Mouse (Mus musculus) forebrain, embryonic 13.5 days (tissue): Measurements from ENCODE around the gene Vamp2. TPM values are rescaled to one million over a fixed set of nuclear protein-coding genes. Genes with fewer than 3 reads are reported as not detected.

Source experiments
- ATAC-seq: fragments of 200-750 bp; cut with Nextera tagmentation; 2 replicates; pipeline ENCODE4 v1.8.0; 2017
- H3K27ac ChIP-seq: fragments of 300-500 bp; sonication (generic); 2 replicates; pipeline ENCODE4 v1.5.1; 2015; ENCODE audit warnings: inconsistent platforms, mild to moderate bottlenecking, moderate library complexity
- H3K27me3 ChIP-seq: fragments of 300-500 bp; sonication (generic); 2 replicates; pipeline ENCODE4 v1.6.1; 2015; ENCODE audit warnings: mild to moderate bottlenecking, inconsistent platforms
- H3K36me3 ChIP-seq: fragments of 300-500 bp; sonication (generic); 2 replicates; pipeline ENCODE4 v1.6.1; 2015; ENCODE audit warnings: mild to moderate bottlenecking, inconsistent platforms; ENCODE audit not compliant: poor library complexity, severe bottlenecking
- H3K4me1 ChIP-seq: fragments of 300-500 bp; sonication (generic); 2 replicates; pipeline ENCODE4 v1.6.1; 2015; ENCODE audit warnings: inconsistent platforms
- H3K4me2 ChIP-seq: fragments of 300-500 bp; sonication (generic); 2 replicates; pipeline ENCODE4 v1.6.1; 2015; ENCODE audit warnings: inconsistent platforms, mild to moderate bottlenecking, moderate library complexity
- H3K4me3 ChIP-seq: fragments of 300-500 bp; sonication (generic); 2 replicates; pipeline ENCODE4 v1.5.1; 2015; ENCODE audit warnings: mild to moderate bottlenecking, inconsistent platforms
- H3K9ac ChIP-seq: fragments of 300-500 bp; sonication (generic); 2 replicates; pipeline ENCODE4 v1.6.1; 2015; ENCODE audit warnings: mild to moderate bottlenecking, inconsistent platforms
- H3K9me3 ChIP-seq: fragments of 300-500 bp; sonication (generic); replicated peaks from 2 replicates; pipeline ENCODE4 v1.6.1; 2016; ENCODE audit warnings: inconsistent platforms
- WGBS: fragments of 180-500 bp; shearing (Covaris S2); methylation state at CpG from one replicate; pipeline ENCODE4 v1.1.7; 2015; 5-methylcytosine and 5-hydroxymethylcytosine counted together
- polyA plus RNA-seq: library from polyadenylated mRNA; unstranded; fragments of >200 nt; fragmentation: Nextera tagmentation; extraction: Ambion mirVana; gene quantifications from 2 replicates; pipeline ENCODE4 v1.2.1, GENCODE M21; 2015

The Vamp2 gene
- polyA plus RNA-seq, 1 experiment from 2014 or later = 110 TPM

DNA sequence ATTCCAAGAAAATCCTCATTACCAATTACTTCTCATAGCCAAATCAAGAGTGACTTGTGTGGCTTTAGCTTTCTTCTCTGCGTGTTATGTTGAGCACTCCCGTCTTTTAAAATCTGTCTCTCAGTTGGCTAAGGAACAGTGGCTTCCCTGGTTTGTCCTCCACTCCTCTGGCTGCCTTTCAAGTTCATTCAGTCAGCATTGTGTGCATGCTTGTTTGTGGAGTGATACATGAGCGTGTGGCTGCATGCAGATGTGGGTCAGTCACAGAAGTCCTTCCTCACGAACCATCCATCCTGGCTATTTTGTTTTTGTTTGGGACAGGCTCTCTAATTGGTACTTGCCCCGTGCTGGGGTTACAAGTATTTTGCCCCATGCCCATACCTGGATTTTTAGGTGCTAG is 11.7 kb upstream of the Vamp2 start:
- Histone ChIP-seq H3K9me3 (no peaks in the 10 kb centered on the region), H3K27ac (no peak overlapping the region), H3K9ac (no peak overlapping the region; the same call in 1 of the 2 replicates), H3K36me3 (no peaks in the 10 kb centered on the region), H3K4me2 (no peak overlapping the region), H3K27me3 (no peaks in the 10 kb centered on the region), H3K4me3 (no peak overlapping the region), H3K4me1 (peaks cover 23% of the 10 kb centered on the region)
- no peak for ATAC-seq
- WGBS = 65% methylated on average over 5 of the region's 5 CpGs

- Histone ChIP-seq H3K9me3 (no peaks in the 10 kb centered on the region), H3K4me3 (no peak overlapping the region), H3K9ac (no peak overlapping the region), H3K36me3 (no peaks in the 10 kb centered on the region), H3K4me2 (no peak overlapping the region), H3K4me1 (peaks cover 15% of the 10 kb centered on the region), H3K27me3 (no peaks in the 10 kb centered on the region), H3K27ac (no peak overlapping the region)
- no peak for ATAC-seq
- WGBS = 84% methylated on average over 9 of the region's 9 CpGs
These were observed 11.0 kb upstream of the Vamp2 start for GRCm38 (mm10) chr11:69077316-69077715.

- no peak for ATAC-seq
These were observed 10.2 kb upstream of the Vamp2 start for GRCm38 (mm10) chr11:69078041-69078440.

GRCm38 (mm10) chr11:69078805-69079438 is 9.4 kb upstream of the Vamp2 start:
- no peak overlapping the region for H3K4me3 ChIP-seq
- ATAC-seq = no peak
- H3K36me3 ChIP-seq = no peaks in the 10 kb centered on the region
- H3K27me3 ChIP-seq = no peaks in the 10 kb centered on the region
- no peak overlapping the region for H3K9ac ChIP-seq
- 83% methylated on average over 5 of the region's 5 CpGs for WGBS
- no peak overlapping the region for H3K27ac ChIP-seq
- H3K4me2 ChIP-seq = no peak overlapping the region
- H3K9me3 ChIP-seq = no peaks in the 10 kb centered on the region
- H3K4me1 ChIP-seq = peaks cover 7% of the 10 kb centered on the region

More at GRCm38 (mm10) chr11:69078041-69078440, 10.2 kb upstream of the Vamp2 start:
- H3K4me2 ChIP-seq = no peak overlapping the region
- no peaks in the 10 kb centered on the region for H3K27me3 ChIP-seq
- peaks cover 12% of the 10 kb centered on the region for H3K4me1 ChIP-seq
- WGBS = 86% methylated on average over 6 of the region's 6 CpGs
- H3K36me3 ChIP-seq = no peaks in the 10 kb centered on the region
- no peak overlapping the region for H3K9ac ChIP-seq
- no peak overlapping the region for H3K27ac ChIP-seq
- H3K4me3 ChIP-seq = no peak overlapping the region
- no peaks in the 10 kb centered on the region for H3K9me3 ChIP-seq

DNA sequence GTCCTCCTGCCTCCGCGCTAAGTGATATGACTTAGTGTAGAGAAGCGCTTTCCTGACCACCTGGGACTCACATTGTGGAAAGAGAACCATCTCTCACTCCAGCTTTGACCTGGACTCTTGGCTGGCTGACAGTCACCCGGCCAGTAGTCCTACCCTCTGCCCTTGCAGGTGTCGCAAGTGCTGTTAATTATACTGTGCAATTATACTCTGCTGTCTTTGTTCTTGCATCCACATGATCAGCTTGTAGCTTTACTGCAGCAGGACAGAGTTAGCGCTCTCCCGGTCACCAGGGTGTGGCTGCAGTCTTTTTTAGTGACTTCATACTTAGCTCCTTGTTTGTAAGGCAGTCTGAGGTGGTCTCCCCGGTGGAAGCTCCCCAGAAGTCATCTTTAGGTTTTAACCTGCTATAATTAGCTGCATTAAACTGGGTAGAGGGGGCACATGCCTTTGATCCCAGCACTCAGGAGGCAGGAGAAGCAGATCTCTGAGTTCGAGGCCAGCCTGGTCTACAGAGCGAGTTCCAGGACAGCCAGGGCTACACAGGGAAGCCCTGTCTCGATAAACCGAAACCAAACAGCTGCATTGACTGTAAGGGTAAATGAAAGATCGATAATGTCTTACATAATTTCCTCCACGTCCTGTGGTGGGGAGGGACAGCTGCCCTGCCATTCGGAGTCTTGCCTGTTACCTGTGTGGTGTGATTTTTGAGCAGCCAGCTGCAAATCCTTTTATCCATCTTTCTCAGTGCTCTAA is 8.0 kb upstream of the Vamp2 start:
- H3K9me3 ChIP-seq = no peaks in the 10 kb centered on the region
- no peaks in the 10 kb centered on the region for H3K27me3 ChIP-seq
- no peak for ATAC-seq
- 82% methylated on average over 15 of the region's 15 CpGs for WGBS
- no peaks in the 10 kb centered on the region for H3K36me3 ChIP-seq
- no peaks in the 10 kb centered on the region for H3K4me1 ChIP-seq
- no peak overlapping the region for H3K9ac ChIP-seq
- H3K4me3 ChIP-seq = no peak overlapping the region
- H3K4me2 ChIP-seq = no peak overlapping the region
- no peak overlapping the region for H3K27ac ChIP-seq

GRCm38 (mm10) chr11:69080855-69081222 is 7.5 kb upstream of the Vamp2 start:
- Histone ChIP-seq H3K4me1 (no peaks in the 10 kb centered on the region), H3K9me3 (no peaks in the 10 kb centered on the region), H3K4me3 (no peak overlapping the region), H3K4me2 (no peak overlapping the region), H3K36me3 (no peaks in the 10 kb centered on the region), H3K27me3 (no peaks in the 10 kb centered on the region), H3K9ac (no peak overlapping the region), H3K27ac (no peak overlapping the region)
- WGBS = 90% methylated on average over 8 of the region's 8 CpGs
- no peak for ATAC-seq

- Histone ChIP-seq H3K9me3 (no peaks in the 10 kb centered on the region), H3K36me3 (no peaks in the 10 kb centered on the region), H3K27me3 (no peaks in the 10 kb centered on the region), H3K27ac (no peak overlapping the region), H3K4me3 (no peak overlapping the region), H3K9ac (no peak overlapping the region), H3K4me2 (no peak overlapping the region), H3K4me1 (no peaks in the 10 kb centered on the region)
- 88% methylated on average over 7 of the region's 7 CpGs for WGBS
- ATAC-seq = no peak
These were observed 6.7 kb upstream of the Vamp2 start for GRCm38 (mm10) chr11:69081613-69082012.

DNA sequence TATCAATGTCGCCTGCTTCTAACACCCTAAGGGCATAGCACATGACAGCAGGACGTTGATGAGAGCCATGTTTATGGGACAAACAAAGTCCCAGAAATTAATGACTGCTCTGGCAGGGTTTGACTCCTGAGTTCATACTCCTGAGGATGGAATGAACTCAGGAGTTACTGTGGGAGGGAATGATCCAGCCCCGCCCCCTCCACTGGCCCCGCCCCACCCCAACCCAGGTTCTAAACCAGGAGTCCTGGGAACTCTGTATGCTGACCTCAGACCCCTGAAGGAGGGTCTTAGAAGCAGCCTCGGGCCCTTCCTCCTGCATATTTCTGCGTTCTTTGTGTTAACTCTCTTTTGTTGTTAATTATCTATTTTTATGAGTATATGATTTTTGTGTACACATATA is 2.7 kb upstream of the Vamp2 start:
- H3K36me3 ChIP-seq = peaks cover 10% of the 10 kb centered on the region
- H3K4me3 ChIP-seq = no peak overlapping the region
- H3K4me1 ChIP-seq = peaks cover 23% of the 10 kb centered on the region
- H3K9ac ChIP-seq = no peak overlapping the region
- no peaks in the 10 kb centered on the region for H3K9me3 ChIP-seq
- WGBS = 70% methylated on average over 6 of the region's 6 CpGs
- no peak overlapping the region for H3K4me2 ChIP-seq
- no peak overlapping the region for H3K27ac ChIP-seq
- H3K27me3 ChIP-seq = no peaks in the 10 kb centered on the region
- no peak for ATAC-seq

GRCm38 (mm10) chr11:69086390-69086789 is 1.9 kb upstream of the Vamp2 start:
- Histone ChIP-seq H3K27ac (no peak overlapping the region), H3K27me3 (no peaks in the 10 kb centered on the region), H3K4me3 (no peak overlapping the region), H3K4me2 (no peak overlapping the region), H3K9ac (no peak overlapping the region), H3K4me1 (peaks cover 27% of the 10 kb centered on the region), H3K36me3 (peaks cover 16% of the 10 kb centered on the region), H3K9me3 (no peaks in the 10 kb centered on the region)
- ATAC-seq = no peak
- 74% methylated on average over 6 of the region's 6 CpGs for WGBS

- peak overlapping the region; percentile 16; the same call in 1 of the 2 replicates for H3K9ac ChIP-seq
- no peak overlapping the region for H3K4me2 ChIP-seq
- H3K4me1 ChIP-seq = peaks cover 27% of the 10 kb centered on the region
- H3K4me3 ChIP-seq = no peak overlapping the region
- no peaks in the 10 kb centered on the region for H3K9me3 ChIP-seq
- ATAC-seq = no peak
- WGBS = 37% methylated on average over 4 of the region's 4 CpGs
- H3K36me3 ChIP-seq = peaks cover 20% of the 10 kb centered on the region
- no peak overlapping the region for H3K27ac ChIP-seq
- no peaks in the 10 kb centered on the region for H3K27me3 ChIP-seq
These were observed 1.2 kb upstream of the Vamp2 start for GRCm38 (mm10) chr11:69087082-69087481.

- no peak for ATAC-seq
- WGBS = 73% methylated on average over 2 of the region's 2 CpGs
- Histone ChIP-seq H3K9me3 (no peaks in the 10 kb centered on the region), H3K4me3 (peak overlapping the region; percentile 99; the same call in 1 of the 2 replicates), H3K4me2 (no peak overlapping the region; the same call in 1 of the 2 replicates), H3K27ac (peak overlapping the region; percentile 95), H3K36me3 (peaks cover 23% of the 10 kb centered on the region), H3K27me3 (no peaks in the 10 kb centered on the region), H3K4me1 (peaks cover 27% of the 10 kb centered on the region), H3K9ac (no peak overlapping the region; the same call in 1 of the 2 replicates)
These were observed 693 bp upstream of the Vamp2 start for GRCm38 (mm10) chr11:69087597-69087996.

DNA sequence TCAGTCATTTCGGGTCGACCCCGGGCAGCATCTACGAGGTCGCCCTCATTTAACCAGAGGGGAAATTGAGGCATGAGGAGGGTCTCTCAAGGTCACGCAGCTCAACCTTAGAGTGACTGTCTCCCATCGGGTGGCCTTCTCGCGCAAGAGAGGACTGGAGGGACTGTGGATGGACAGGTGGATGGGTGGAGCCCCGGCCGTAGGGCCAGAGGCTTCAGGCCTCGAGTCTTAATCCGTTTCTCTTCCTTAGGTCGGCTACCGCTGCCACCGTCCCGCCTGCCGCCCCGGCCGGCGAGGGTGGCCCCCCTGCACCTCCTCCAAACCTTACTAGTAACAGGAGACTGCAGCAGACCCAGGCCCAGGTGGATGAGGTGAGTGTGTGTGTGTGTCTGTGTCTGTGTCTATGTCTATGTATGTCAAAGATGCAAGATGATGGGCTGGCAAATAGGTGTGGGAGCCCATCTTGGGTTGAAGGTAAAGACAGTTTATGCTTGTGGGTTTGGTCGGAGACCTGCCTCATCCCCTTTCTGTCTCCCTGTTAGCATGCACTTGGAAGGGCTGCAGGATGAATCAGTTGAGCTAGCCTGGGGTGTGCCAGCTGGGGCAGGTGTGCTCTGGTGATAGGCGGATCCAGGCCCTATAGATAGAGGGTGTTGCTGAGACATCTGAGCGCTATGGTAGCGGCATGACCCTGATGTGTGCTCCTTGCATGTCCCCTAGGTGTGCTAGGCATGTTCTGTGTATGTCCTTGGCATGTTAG is 746 bp downstream of the Vamp2 start:
- peak overlapping the region; percentile 99 for H3K9ac ChIP-seq
- 12% methylated on average over 25 of the region's 25 CpGs for WGBS
- peaks cover 29% of the 10 kb centered on the region for H3K4me1 ChIP-seq
- H3K4me2 ChIP-seq = peak overlapping the region; percentile 99
- peak overlapping the region; percentile 95 for H3K27ac ChIP-seq
- peak; percentile 36 for ATAC-seq
- no peaks in the 10 kb centered on the region for H3K9me3 ChIP-seq
- peak overlapping the region; percentile 99 for H3K4me3 ChIP-seq
- H3K36me3 ChIP-seq = peaks cover 26% of the 10 kb centered on the region
- no peaks in the 10 kb centered on the region for H3K27me3 ChIP-seq
